Mouse (Mus musculus) heart, embryonic 16.5 days (tissue): ENCODE results near the gene Gm7534. TPM values are rescaled to one million over a fixed set of nuclear protein-coding genes. Genes with fewer than 3 reads are reported as not detected.

Experiments
- ATAC-seq: fragments of 200-750 bp; cut with Nextera tagmentation; replicated peaks from 2 replicates; pipeline ENCODE4 v1.8.0; 2017; ENCODE audit warnings: moderate number of reproducible peaks; ENCODE audit not compliant: insufficient read depth, low FRiP score; ENCODE audit errors: extremely low read depth
- H3K27ac ChIP-seq: fragments of 300-500 bp; sonication (generic); 2 replicates; pipeline ENCODE4 v1.5.1; 2014; ENCODE audit warnings: mild to moderate bottlenecking, low read length, control low read depth, moderate library complexity
- H3K27me3 ChIP-seq: fragments of 300-500 bp; sonication (generic); 2 replicates; pipeline ENCODE4 v1.6.1; 2014; ENCODE audit warnings: low read length, mixed read lengths; ENCODE audit not compliant: control insufficient read depth, insufficient read depth
- H3K36me3 ChIP-seq: fragments of 300-500 bp; sonication (generic); 2 replicates; pipeline ENCODE4 v1.6.1; 2014; ENCODE audit not compliant: control insufficient read depth, insufficient read depth
- H3K4me1 ChIP-seq: fragments of 300-500 bp; sonication (generic); 2 replicates; pipeline ENCODE4 v1.6.1; 2014; ENCODE audit warnings: low read length, mixed read lengths; ENCODE audit not compliant: control insufficient read depth, insufficient read depth
- H3K4me2 ChIP-seq: fragments of 300-500 bp; sonication (generic); 2 replicates; pipeline ENCODE4 v1.6.1; 2014; ENCODE audit warnings: low read depth, mild to moderate bottlenecking, control low read depth, low read length
- H3K4me3 ChIP-seq: fragments of 300-500 bp; sonication (generic); 2 replicates; pipeline ENCODE4 v1.5.1; 2014; ENCODE audit warnings: mild to moderate bottlenecking, control low read depth, low read length
- H3K9ac ChIP-seq: fragments of 300-500 bp; sonication (generic); 2 replicates; pipeline ENCODE4 v1.6.1; 2014; ENCODE audit warnings: low read length, control low read depth
- H3K9me3 ChIP-seq: fragments of 300-500 bp; sonication (generic); replicated peaks from 2 replicates; pipeline ENCODE4 v1.6.1; 2016; ENCODE audit warnings: low read length; ENCODE audit not compliant: control insufficient read depth
- WGBS: fragments of 180-500 bp; shearing (Covaris S2); extraction: QIAGEN DNeasy Blood & Tissue Kit; methylation state at CpG from one replicate; pipeline ENCODE4 v1.1.7; 2014; 5-methylcytosine and 5-hydroxymethylcytosine counted together
- polyA plus RNA-seq: library from polyadenylated mRNA; unstranded; fragments of >200 nt; fragmentation: Nextera tagmentation; extraction: Ambion mirVana; gene quantifications from 2 replicates; pipeline ENCODE4 v1.2.1, GENCODE M21; 2015

The Gm7534 gene
- polyA plus RNA-seq, 1 experiment from 2014 or later: 0.05 TPM

DNA sequence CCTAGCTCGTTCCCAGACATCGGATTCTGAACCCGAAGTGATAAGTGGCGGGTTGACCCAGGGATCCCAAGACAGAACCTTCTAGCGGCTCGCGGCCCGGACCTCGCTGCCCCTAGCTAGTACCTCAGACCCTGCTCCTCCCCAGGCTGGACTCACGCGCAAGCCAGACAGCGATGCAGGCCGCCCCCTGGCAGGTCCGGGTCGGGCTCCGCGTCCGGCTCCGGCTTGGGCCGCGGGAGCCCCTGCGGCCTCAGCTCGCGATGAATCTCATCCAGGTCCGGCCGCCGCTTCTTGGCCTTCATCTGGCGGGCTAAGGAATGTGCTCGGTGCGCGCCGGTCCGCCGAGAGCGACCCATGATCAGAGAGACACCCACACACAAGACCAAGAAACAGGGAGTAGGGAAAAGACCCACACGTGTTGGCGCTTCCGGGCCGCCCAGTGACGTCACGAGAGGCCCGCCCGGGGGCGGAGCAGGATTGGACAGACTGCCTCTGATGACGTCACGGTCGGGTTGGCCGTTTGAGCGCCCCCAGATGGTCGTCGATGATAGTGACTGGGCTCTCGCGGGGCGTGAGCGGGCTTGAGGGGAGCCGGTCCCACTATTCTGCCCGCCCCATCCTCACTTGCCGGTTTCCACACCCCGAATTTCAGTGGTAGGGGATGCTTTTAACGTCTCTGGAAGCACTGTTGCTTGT is 42.5 kb upstream of the Gm7534 start, which contains the start of gene Zfp593:
Gene Zfp593 (minus strand): TSS at position 445 of the 696 bp plus-strand sequence.
- peak; percentile 82 for ATAC-seq
- peak within 1 kb of the TSS; percentile 89 for H3K9ac ChIP-seq
- peak within 1 kb of the TSS; percentile 99 for H3K4me2 ChIP-seq
- peaks cover 16% of the 10 kb centered on the region for H3K4me1 ChIP-seq
- H3K4me3 ChIP-seq: peak within 1 kb of the TSS; percentile 89
- H3K9me3 ChIP-seq: no peaks in the 10 kb centered on the region
- H3K27me3 ChIP-seq: peaks cover 23% of the 10 kb centered on the region
- no peaks in the 10 kb centered on the region for H3K36me3 ChIP-seq
- H3K27ac ChIP-seq: no peak within 1 kb of the TSS
- under 1% methylated on average over 60 of the region's 60 CpGs for WGBS

DNA sequence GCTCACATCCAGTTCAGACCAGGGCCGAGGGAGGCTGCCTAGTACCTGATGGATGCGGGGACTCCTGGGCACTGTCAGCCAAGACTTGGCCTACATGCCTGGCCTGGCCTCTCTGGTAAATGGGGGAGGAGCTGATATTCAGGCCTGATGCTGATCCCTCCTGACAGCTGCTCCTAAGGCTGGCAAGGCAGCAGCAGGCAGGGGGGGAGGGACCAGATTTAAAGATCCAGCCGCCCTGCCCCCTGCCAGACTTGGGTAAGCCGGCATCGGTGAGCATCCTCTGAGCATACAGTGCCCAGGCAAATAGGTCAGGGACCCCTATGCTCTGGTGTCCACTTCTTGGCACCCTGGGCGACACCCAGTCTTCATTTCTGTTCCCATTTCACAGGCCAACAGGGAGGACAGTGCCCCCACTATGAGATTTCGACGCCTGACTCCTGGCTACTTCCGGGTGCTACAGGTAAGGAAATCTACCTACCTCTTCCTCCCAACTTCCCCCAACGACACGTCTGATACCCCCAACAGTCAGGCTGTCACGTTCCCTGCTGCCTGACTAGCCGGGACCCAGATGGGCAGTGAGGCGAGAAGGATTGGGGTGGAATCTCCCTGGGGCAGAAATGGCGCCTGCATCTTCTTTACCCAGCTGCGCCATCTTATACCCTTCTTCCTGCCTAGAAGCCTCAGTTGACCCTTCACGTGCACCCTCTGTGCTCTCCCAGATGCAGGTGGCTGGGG is 40.9 kb upstream of the Gm7534 start, which contains the start of gene E130218I03Rik:
Gene E130218I03Rik (plus strand): TSS at position 147 of the 735 bp plus-strand sequence.
- Histone ChIP-seq H3K9me3 (no peaks in the 10 kb centered on the region), H3K27ac (no peak within 1 kb of the TSS), H3K4me2 (peak within 1 kb of the TSS; percentile 99; the same call in 1 of the 2 replicates), H3K4me1 (peaks cover 15% of the 10 kb centered on the region), H3K27me3 (peaks cover 14% of the 10 kb centered on the region), H3K9ac (peak within 1 kb of the TSS; percentile 89; the same call in 1 of the 2 replicates), H3K4me3 (peak within 1 kb of the TSS; percentile 89), H3K36me3 (no peaks in the 10 kb centered on the region)
- no peak for ATAC-seq
- 88% methylated on average over 17 of the region's 17 CpGs for WGBS

GRCm38 (mm10) chr4:134238686-134239085 is 35.9 kb upstream of the Gm7534 start:
- Histone ChIP-seq H3K4me2 (peak overlapping the region; percentile 76), H3K9ac (no peak overlapping the region; the same call in 1 of the 2 replicates), H3K36me3 (no peaks in the 10 kb centered on the region), H3K4me3 (peak overlapping the region; percentile 49), H3K27ac (no peak overlapping the region), H3K9me3 (no peaks in the 10 kb centered on the region), H3K4me1 (peaks cover 8% of the 10 kb centered on the region), H3K27me3 (no peaks in the 10 kb centered on the region)
- no peak for ATAC-seq
- WGBS: 10% methylated on average over 10 of the region's 10 CpGs

- no peaks in the 10 kb centered on the region for H3K36me3 ChIP-seq
- WGBS: 3% methylated on average over 18 of the region's 18 CpGs
- peak within 1 kb of the TSS; percentile 49 for H3K4me3 ChIP-seq
- peaks cover 8% of the 10 kb centered on the region for H3K4me1 ChIP-seq
- H3K9me3 ChIP-seq: no peaks in the 10 kb centered on the region
- no peaks in the 10 kb centered on the region for H3K27me3 ChIP-seq
- peak within 1 kb of the TSS; percentile 76 for H3K4me2 ChIP-seq
- H3K9ac ChIP-seq: peak within 1 kb of the TSS; percentile 65
- H3K27ac ChIP-seq: no peak within 1 kb of the TSS
- ATAC-seq: peak; percentile 26
Observed at GRCm38 (mm10) chr4:134238279-134238651, 35.5 kb upstream of the Gm7534 start, which contains the start of gene Cnksr1. Gene Cnksr1 (minus strand): TSS chr4:134238399.

DNA sequence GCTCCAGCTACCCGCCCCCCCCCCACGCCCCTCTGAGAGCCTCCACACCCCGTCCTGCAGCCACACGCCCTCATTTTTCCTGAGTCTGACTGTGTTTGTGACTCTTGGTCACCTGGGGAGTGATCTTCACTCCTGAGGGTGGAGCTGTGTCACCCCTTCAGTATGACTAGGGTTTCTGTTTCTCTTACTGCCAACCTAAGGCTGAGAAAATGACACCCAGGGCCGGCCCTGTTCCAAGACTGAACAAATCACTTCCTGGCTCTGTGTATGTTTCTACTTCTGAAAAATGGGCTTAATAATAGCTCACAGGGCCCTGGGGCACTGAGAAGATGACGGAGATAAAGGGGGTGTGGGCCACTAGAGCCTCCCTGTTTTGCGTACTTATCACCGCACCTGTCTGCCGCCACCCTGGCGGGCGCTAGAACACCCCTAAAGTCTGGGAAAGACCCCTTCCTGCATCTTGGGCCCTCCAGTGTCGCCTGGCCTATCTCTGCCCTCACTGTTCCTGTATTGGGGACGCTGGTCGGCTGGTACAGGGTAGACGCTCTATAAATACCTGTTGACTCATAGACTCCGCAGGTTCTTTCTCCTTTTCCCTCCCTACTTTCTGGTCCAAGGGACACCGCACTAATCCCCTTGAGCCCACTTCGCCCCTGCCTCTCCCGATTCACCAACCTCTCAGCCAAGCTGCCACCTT is 34.9 kb upstream of the Gm7534 start:
- peak overlapping the region; percentile 49 for H3K4me3 ChIP-seq
- no peaks in the 10 kb centered on the region for H3K9me3 ChIP-seq
- H3K4me2 ChIP-seq: peak overlapping the region; percentile 76
- peaks cover 8% of the 10 kb centered on the region for H3K4me1 ChIP-seq
- no peak overlapping the region for H3K27ac ChIP-seq
- WGBS: 24% methylated on average over 19 of the region's 19 CpGs
- ATAC-seq: peak; percentile 49; the same call in 1 of the 2 replicates
- no peaks in the 10 kb centered on the region for H3K27me3 ChIP-seq
- H3K36me3 ChIP-seq: no peaks in the 10 kb centered on the region
- peak overlapping the region; percentile 65 for H3K9ac ChIP-seq

DNA sequence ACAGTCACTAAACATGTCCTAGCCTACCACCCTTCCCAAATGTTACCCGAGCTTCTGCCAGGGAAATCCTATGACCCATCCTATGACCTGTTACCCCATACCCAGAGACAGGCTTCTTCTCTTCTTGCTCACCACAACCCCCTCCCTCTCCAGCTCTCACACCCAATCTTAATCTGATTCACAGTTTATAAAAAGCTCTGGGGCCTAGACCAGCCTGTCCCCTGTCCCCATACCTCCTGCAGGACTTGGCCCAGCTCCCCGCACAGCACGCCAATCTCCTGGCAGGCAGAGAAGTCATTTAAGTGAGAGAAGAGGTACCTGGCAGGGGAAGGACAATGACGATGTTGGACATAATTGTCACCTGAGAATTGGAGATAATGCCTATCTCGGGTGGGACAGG is 32.1 kb upstream of the Gm7534 start:
- no peaks in the 10 kb centered on the region for H3K36me3 ChIP-seq
- no peaks in the 10 kb centered on the region for H3K9me3 ChIP-seq
- H3K4me2 ChIP-seq: no peak overlapping the region
- WGBS: 60% methylated on average over 5 of the region's 5 CpGs
- no peak overlapping the region for H3K4me3 ChIP-seq
- H3K4me1 ChIP-seq: peaks cover 8% of the 10 kb centered on the region
- no peaks in the 10 kb centered on the region for H3K27me3 ChIP-seq
- H3K9ac ChIP-seq: no peak overlapping the region
- no peak overlapping the region for H3K27ac ChIP-seq
- ATAC-seq: no peak

DNA sequence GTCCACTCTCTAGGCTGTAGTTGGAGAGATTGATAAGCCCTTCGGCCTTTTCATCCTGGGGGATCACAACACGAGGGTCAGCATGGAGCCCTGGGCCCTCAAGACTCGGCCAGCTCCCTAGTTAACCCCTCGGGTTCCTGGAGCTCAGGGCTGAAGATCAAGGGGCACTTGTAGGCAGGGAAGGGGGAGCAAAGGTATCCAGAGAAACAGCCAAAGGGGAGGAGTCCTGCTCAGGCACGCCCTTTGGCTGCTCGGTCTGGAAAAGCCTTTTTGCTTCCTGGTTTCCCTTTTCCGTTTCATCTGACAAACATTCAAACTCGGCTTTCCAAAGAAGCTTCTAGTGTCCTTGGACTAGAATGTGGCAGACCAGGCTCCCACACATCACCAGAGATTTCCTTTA is 27.6 kb upstream of the Gm7534 start:
- no peaks in the 10 kb centered on the region for H3K36me3 ChIP-seq
- 37% methylated on average over 8 of the region's 8 CpGs for WGBS
- H3K4me1 ChIP-seq: no peaks in the 10 kb centered on the region
- H3K9me3 ChIP-seq: no peaks in the 10 kb centered on the region
- no peak overlapping the region for H3K27ac ChIP-seq
- no peak overlapping the region for H3K4me2 ChIP-seq
- H3K27me3 ChIP-seq: no peaks in the 10 kb centered on the region
- no peak overlapping the region for H3K4me3 ChIP-seq
- ATAC-seq: no peak
- H3K9ac ChIP-seq: no peak overlapping the region

GRCm38 (mm10) chr4:134227194-134227593 is 24.4 kb upstream of the Gm7534 start, which contains the start of gene Catsper4:
Gene Catsper4 (minus strand): TSS chr4:134227383.
- H3K4me1 ChIP-seq: no peaks in the 10 kb centered on the region
- no peaks in the 10 kb centered on the region for H3K9me3 ChIP-seq
- 70% methylated on average over 8 of the region's 8 CpGs for WGBS
- H3K27ac ChIP-seq: no peak within 1 kb of the TSS
- no peak for ATAC-seq
- no peak within 1 kb of the TSS for H3K4me3 ChIP-seq
- H3K9ac ChIP-seq: no peak within 1 kb of the TSS
- no peak within 1 kb of the TSS for H3K4me2 ChIP-seq
- no peaks in the 10 kb centered on the region for H3K27me3 ChIP-seq
- no peaks in the 10 kb centered on the region for H3K36me3 ChIP-seq
